Mouse (Mus musculus) liver, embryonic 14.5 days (tissue): ENCODE results near the gene Tbc1d21.

ENCODE experiments used
- CTCF ChIP-seq: IDR thresholded peaks from 2 replicates; pipeline ENCODE4 v1.5.1; 2016; ENCODE audit warnings: antibody characterized with exemption, low read depth, control low read depth
- EP300 ChIP-seq: IDR thresholded peaks from 2 replicates; pipeline ENCODE4 v1.6.1; 2016; ENCODE audit warnings: antibody characterized with exemption, low read depth

- TF ChIP-seq EP300 (no peak), CTCF (no peak)
These were observed 1.7 kb upstream of the Tbc1d21 start for GRCm38 (mm10) chr9:58371914-58372313.
